Mouse (Mus musculus): ENCODE data around the gene Fam90a1a. TPM values are rescaled to one million over a fixed set of nuclear protein-coding genes. Genes with fewer than 3 reads are reported as not detected.

Gene Fam90a1a
- total RNA-seq, 4 experiments from 2014 or later, result not detected

Other genes starting within 250 kb of the Fam90a1a start
- gene Defa24, start 224.2 kb upstream of the Fam90a1a start, total RNA-seq (2022), result not detected
- gene Defb50, start 135.2 kb upstream of the Fam90a1a start, total RNA-seq (2022), result not detected
- not detected for gene Defb2, start 118.8 kb upstream of the Fam90a1a start, total RNA-seq (2022)
- gene Defb10, start 99.8 kb upstream of the Fam90a1a start, total RNA-seq (2022), result not detected
- gene Defb9, start 73.3 kb upstream of the Fam90a1a start, total RNA-seq (2022), result not detected
- not detected for gene Defb11, start 52.3 kb upstream of the Fam90a1a start, total RNA-seq (2022)
- gene Defb15, start 26.0 kb upstream of the Fam90a1a start, total RNA-seq (2022), result not detected
- gene Defb35, start 20.4 kb upstream of the Fam90a1a start, total RNA-seq (2022), result not detected
- not detected for gene Defb13, start 12.0 kb upstream of the Fam90a1a start, total RNA-seq (2022)
- not detected for gene Ccdc70, start 11.1 kb downstream of the Fam90a1a start, total RNA-seq (2022)
- 1 to 10 TPM; 2.0 to 2.3 (median 2.2) TPM for gene Atp7b, start 101.6 kb downstream of the Fam90a1a start, total RNA-seq (2022)
- 10 to 100 TPM; 31.6 to 34.7 (median 33.8) TPM for gene Alg11, start 102.0 kb downstream of the Fam90a1a start, total RNA-seq (2022)
- under 1 TPM in 2 of 4 experiments, not detected in 2; 0.27 to 0.33 TPM for gene Nek5, start 166.3 kb downstream of the Fam90a1a start, total RNA-seq (2022)
- gene Nek3, start 207.7 kb downstream of the Fam90a1a start, total RNA-seq (2022), result 1 to 10 TPM; 1.6 to 3.5 (median 2.1) TPM
- gene Ckap2, start 227.1 kb downstream of the Fam90a1a start, total RNA-seq (2022), result under 1 TPM in 3 of 4 experiments, not detected in 1; 0.30 to 0.63 (median 0.51) TPM
- gene Vps36, start 234.1 kb downstream of the Fam90a1a start, total RNA-seq (2022), result 10 to 100 TPM; 19.3 to 24.8 (median 20.4) TPM

Measured in left cerebral cortex, adult 8-10 months (tissue).